Mouse (Mus musculus) T-helper 2 cell (primary cell): ENCODE data around the gene Gm10720.
"Not testable (repeated sequence)": the region's sequence is repeated elsewhere in the genome, so short reads cannot be mapped to it uniquely, and the experiment has no call there.

ENCODE experiments used
- in situ Hi-C: fragments of 300-600 bp; cut with MboI, MseI; formaldehyde crosslinking; loops from one replicate; pipeline ENCODE4 v1.15.1; 2025; ENCODE audit warnings: high pct_unique_total_duplicates

Gm10720 gene

GRCm38 (mm10) chr9:3025653-3026052 is 10.2 kb downstream of the Gm10720 start:
- in situ Hi-C loops, result not testable (repeated sequence)

- in situ Hi-C loops, result not testable (repeated sequence)
Observed at GRCm38 (mm10) chr9:3026136-3026535, 10.7 kb downstream of the Gm10720 start.

GRCm38 (mm10) chr9:3026741-3027140 is 11.3 kb downstream of the Gm10720 start:
- in situ Hi-C loops, result not testable (repeated sequence)

- in situ Hi-C loops, result not testable (repeated sequence)
Observed at GRCm38 (mm10) chr9:3027200-3027599, 11.7 kb downstream of the Gm10720 start.

- in situ Hi-C loops, result not testable (repeated sequence)
Observed at GRCm38 (mm10) chr9:3029276-3030000, 14.0 kb downstream of the Gm10720 start.

- in situ Hi-C loops, result not testable (repeated sequence)
Observed at GRCm38 (mm10) chr9:3030677-3031318, 15.3 kb downstream of the Gm10720 start.

- in situ Hi-C loops, result not testable (repeated sequence)
Observed at GRCm38 (mm10) chr9:3034299-3034698, 18.8 kb downstream of the Gm10720 start, which contains the start of gene Gm17535. TSS of gene Gm17535 (plus strand) at chr9:3034599.

GRCm38 (mm10) chr9:3036577-3036976 is 21.1 kb downstream of the Gm10720 start, which contains the start of gene Gm10715:
TSS of gene Gm10715 (plus strand) at chr9:3036877.
- in situ Hi-C loops, result not testable (repeated sequence)

- in situ Hi-C loops, result not testable (repeated sequence)
Observed at GRCm38 (mm10) chr9:3038161-3038560, 22.7 kb downstream of the Gm10720 start.
